17 mouse cellular contexts compared by ENCODE assay signal in the genomic region with DNA sequence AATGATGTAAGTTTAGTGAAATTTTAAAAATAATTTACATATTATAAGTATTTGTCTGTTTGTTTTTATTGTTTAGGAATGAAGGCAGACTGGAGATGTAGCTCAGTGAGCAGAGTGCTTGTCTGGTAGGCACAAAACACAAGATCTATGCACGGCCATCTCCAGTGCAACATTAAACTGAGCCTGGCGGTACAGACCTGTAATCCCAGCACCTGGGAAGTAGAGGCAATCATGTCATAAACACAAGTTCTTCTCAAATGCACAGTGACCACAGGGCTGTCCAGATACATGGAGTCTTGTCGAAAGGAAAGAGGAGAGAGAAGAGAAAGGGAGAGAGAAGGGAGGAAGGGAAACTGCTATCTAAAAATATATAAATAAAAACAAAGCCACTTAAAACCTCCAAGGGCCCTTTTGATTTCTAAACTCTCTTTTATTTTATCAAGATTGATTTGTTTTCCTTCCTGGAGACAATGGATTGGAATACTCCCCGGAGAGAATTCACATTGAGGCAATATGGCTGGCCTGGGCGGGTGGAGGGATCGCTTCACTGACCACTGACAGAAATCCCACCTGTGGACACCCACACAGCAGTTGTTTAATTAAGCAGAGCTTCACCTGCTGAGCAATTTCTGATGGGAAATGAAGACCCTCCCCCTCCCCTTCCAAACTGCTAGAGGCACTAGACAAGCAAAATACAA.
DNase-seq lines count a peak whose midpoint lies in the region; ATAC-seq lines count a peak whose summit lies in the region.
"Had no signal": no experiment of that assay in that cellular context is flagged by ENCODE, and none has a peak within 500 bp of the region (broad histone marks: within the 10 kb centered on the region; RNA-seq: fewer than 3 reads in every experiment).

No protein-coding gene starts in this region.

- no peak overlapping the region for H3K9ac ChIP-seq in forebrain, embryonic 11.5 days (ENCODE audit: low read length)
- no peak overlapping the region for H3K9ac ChIP-seq in forebrain, embryonic 13.5 days
- H3K9ac ChIP-seq in hindbrain, embryonic 12.5 days = no peak overlapping the region
- H3K9ac ChIP-seq in midbrain, embryonic 15.5 days = no peak overlapping the region
- H3K9ac ChIP-seq: liver, postnatal 0 days had no signal

- WGBS in forebrain, embryonic 11.5 days = 54% methylated on average over 6 of the region's 6 CpGs
- WGBS in forebrain, embryonic 10.5 days = 65% methylated on average over 6 of the region's 6 CpGs
- WGBS in forebrain, embryonic 13.5 days = 43% methylated on average over 6 of the region's 6 CpGs
- 51% methylated on average over 6 of the region's 6 CpGs for WGBS in hindbrain, embryonic 12.5 days
- 54% methylated on average over 6 of the region's 6 CpGs for WGBS in midbrain, embryonic 15.5 days

- no peak overlapping the region for H3K4me2 ChIP-seq in forebrain, embryonic 11.5 days (ENCODE audit: low read depth, low read length, severe bottlenecking)
- peak overlapping the region; percentile 19; the same call in 1 of the 2 replicates for H3K4me2 ChIP-seq in forebrain, embryonic 13.5 days
- no peak overlapping the region for H3K4me2 ChIP-seq in hindbrain, embryonic 12.5 days (replicated peaks)
- 0 out of 2 replicates have a peak overlapping the region, but pooled peaks have one; percentile 8 for H3K4me2 ChIP-seq in midbrain, embryonic 15.5 days

- H3K4me1 ChIP-seq in forebrain, embryonic 11.5 days (replicated peaks; ENCODE audit: control insufficient read depth, insufficient read depth, low read length) = peaks cover 5% of the 10 kb centered on the region; the same call in 1 of the 2 replicates
- H3K4me1 ChIP-seq in forebrain, embryonic 10.5 days = peaks cover 25% of the 10 kb centered on the region
- peaks cover 24% of the 10 kb centered on the region for H3K4me1 ChIP-seq in forebrain, embryonic 13.5 days
- H3K4me1 ChIP-seq in hindbrain, embryonic 12.5 days = peaks cover 8% of the 10 kb centered on the region
- peaks cover 9% of the 10 kb centered on the region for H3K4me1 ChIP-seq in midbrain, embryonic 15.5 days
- H3K4me1 ChIP-seq: heart, embryonic 10.5 days had no signal

- DNase-seq in forebrain, embryonic 11.5 days (ENCODE audit: low spot score) = no peak
- no peak for DNase-seq in forebrain, embryonic 10.5 days (ENCODE audit: extremely low spot score, low spot score)
- DNase-seq in c-Kit-positive CD71-positive TER-119-positive erythroid progenitor cells, embryonic 14.5 days (ENCODE audit: low spot score) = no peak
- DNase-seq in right cerebral cortex, postnatal 14 days = no peak
- DNase-seq: adrenal gland, postnatal 10 days; B cell, adult 2 months; cerebellum, adult 8-10 months; gastrocnemius, postnatal 14 days; heart, postnatal 10 days; kidney, postnatal 4 days; liver; liver, postnatal 0 days; lung, postnatal 14 days had no signal

- H3K27me3 ChIP-seq in forebrain, embryonic 11.5 days (ENCODE audit: control insufficient read depth, insufficient read depth, low read length) = no peaks in the 10 kb centered on the region
- H3K27me3 ChIP-seq in forebrain, embryonic 10.5 days (ENCODE audit: poor library complexity, severe bottlenecking) = no peaks in the 10 kb centered on the region
- H3K27me3 ChIP-seq in forebrain, embryonic 13.5 days = no peaks in the 10 kb centered on the region
- H3K27me3 ChIP-seq in hindbrain, embryonic 12.5 days = no peaks in the 10 kb centered on the region
- H3K27me3 ChIP-seq in midbrain, embryonic 15.5 days (replicated peaks) = no peaks in the 10 kb centered on the region

- H3K9me3 ChIP-seq in forebrain, embryonic 11.5 days (ENCODE audit: control insufficient read depth, low read length) = no peaks in the 10 kb centered on the region
- H3K9me3 ChIP-seq in forebrain, embryonic 10.5 days = no peaks in the 10 kb centered on the region
- no peaks in the 10 kb centered on the region for H3K9me3 ChIP-seq in forebrain, embryonic 13.5 days (replicated peaks)
- no peaks in the 10 kb centered on the region for H3K9me3 ChIP-seq in hindbrain, embryonic 12.5 days (replicated peaks)
- no peaks in the 10 kb centered on the region for H3K9me3 ChIP-seq in midbrain, embryonic 15.5 days
- H3K9me3 ChIP-seq: heart, embryonic 10.5 days had no signal

- H3K4me3 ChIP-seq in forebrain, embryonic 11.5 days (ENCODE audit: low read depth, low read length) = no peak overlapping the region
- no peak overlapping the region for H3K4me3 ChIP-seq in forebrain, embryonic 10.5 days
- H3K4me3 ChIP-seq in forebrain, embryonic 13.5 days = no peak overlapping the region
- H3K4me3 ChIP-seq in hindbrain, embryonic 12.5 days = no peak overlapping the region
- no peak overlapping the region for H3K4me3 ChIP-seq in midbrain, embryonic 15.5 days
- H3K4me3 ChIP-seq: heart, embryonic 10.5 days had no signal

- peak; percentile 51; the same call in 1 of the 2 replicates for ATAC-seq in forebrain, embryonic 11.5 days (replicated peaks; ENCODE audit: low FRiP score)
- ATAC-seq in forebrain, embryonic 13.5 days = peak; percentile 30
- ATAC-seq in hindbrain, embryonic 12.5 days (ENCODE audit: low FRiP score) = peak; percentile 72
- ATAC-seq in midbrain, embryonic 15.5 days (replicated peaks) = no peak; the same call in 1 of the 2 replicates
- ATAC-seq: liver, postnatal 0 days had no signal

- H3K36me3 ChIP-seq in forebrain, embryonic 11.5 days (ENCODE audit: control insufficient read depth, insufficient read depth, low read length) = no peaks in the 10 kb centered on the region
- H3K36me3 ChIP-seq in forebrain, embryonic 10.5 days (replicated peaks) = no peaks in the 10 kb centered on the region
- no peaks in the 10 kb centered on the region for H3K36me3 ChIP-seq in forebrain, embryonic 13.5 days (ENCODE audit: poor library complexity, severe bottlenecking)
- H3K36me3 ChIP-seq in hindbrain, embryonic 12.5 days = no peaks in the 10 kb centered on the region
- H3K36me3 ChIP-seq in midbrain, embryonic 15.5 days (replicated peaks) = no peaks in the 10 kb centered on the region
- H3K36me3 ChIP-seq: heart, embryonic 10.5 days had no signal

- no peak overlapping the region for H3K27ac ChIP-seq in forebrain, embryonic 11.5 days (ENCODE audit: low read depth, low read length)
- H3K27ac ChIP-seq in forebrain, embryonic 10.5 days = no peak overlapping the region
- H3K27ac ChIP-seq in forebrain, embryonic 13.5 days = peak overlapping the region; percentile 20
- 0 out of 2 replicates have a peak overlapping the region, but pooled peaks have one; percentile 35 for H3K27ac ChIP-seq in hindbrain, embryonic 12.5 days
- H3K27ac ChIP-seq in midbrain, embryonic 15.5 days = peak overlapping the region; percentile 25; the same call in 1 of the 2 replicates
- H3K27ac ChIP-seq: heart, embryonic 10.5 days had no signal

Comparison
In these comparisons a context has a peak if more than half of its experiments do, and no peak if none do; other contexts are left out.
1. H3K27ac ChIP-seq: peak in forebrain, embryonic 13.5 days (single experiment), hindbrain, embryonic 12.5 days (single experiment) and midbrain, embryonic 15.5 days (single experiment); none in forebrain, embryonic 11.5 days (single experiment) and forebrain, embryonic 10.5 days (single experiment).
2. H3K4me2 ChIP-seq: peak in forebrain, embryonic 13.5 days (single experiment) and midbrain, embryonic 15.5 days (single experiment); none in forebrain, embryonic 11.5 days (single experiment) and hindbrain, embryonic 12.5 days (single experiment).